Mouse (Mus musculus): ENCODE measurements around the gene Dnajc27. TPM values are rescaled to one million over a fixed set of nuclear protein-coding genes. Genes with fewer than 3 reads are reported as not detected.
A peak's percentile ranks its signal among the peaks of the same experiment; 100 is the strongest.

The Dnajc27 gene
- polyA plus RNA-seq, 1 experiment from 2014 or later, result 6.0 TPM

GRCm38 (mm10) chr12:4117579-4117978, 35.2 kb downstream of the Dnajc27 start:
- Histone ChIP-seq H3K4me1 (ENCODE audit: control insufficient read depth, insufficient read depth, low read length) (no peaks in the 10 kb centered on the region), H3K27me3 (replicated peaks; ENCODE audit: control insufficient read depth, insufficient read depth, low read length) (no peaks in the 10 kb centered on the region), H3K4me3 (ENCODE audit: low read depth, low read length) (no peak overlapping the region), H3K36me3 (ENCODE audit: control insufficient read depth, insufficient read depth, low read length) (peaks cover 9% of the 10 kb centered on the region; the same call in 1 of the 2 replicates), H3K9ac (ENCODE audit: low read depth, low read length) (no peak overlapping the region), H3K27ac (replicated peaks; ENCODE audit: low read depth, low read length) (no peak overlapping the region), H3K4me2 (ENCODE audit: low read depth, low read length) (no peak overlapping the region), H3K9me3 (ENCODE audit: control insufficient read depth, low read length) (no peaks in the 10 kb centered on the region)
- WGBS, result 66% methylated on average over 4 of the region's 4 CpGs
- no peak for ATAC-seq (ENCODE audit: low read depth)
- no peak for DNase-seq (ENCODE audit: low spot score)

GRCm38 (mm10) chr12:4127346-4127745, 45.0 kb downstream of the Dnajc27 start:
- no peak overlapping the region for H3K27ac ChIP-seq (replicated peaks; ENCODE audit: low read depth, low read length)
- WGBS, result 71% methylated on average over 7 of the region's 7 CpGs
- DNase-seq (ENCODE audit: low spot score) (no peak), ATAC-seq (ENCODE audit: low read depth) (no peak)
- no peaks in the 10 kb centered on the region for H3K36me3 ChIP-seq (ENCODE audit: control insufficient read depth, insufficient read depth, low read length)
- no peaks in the 10 kb centered on the region for H3K4me1 ChIP-seq (ENCODE audit: control insufficient read depth, insufficient read depth, low read length)
- H3K9me3 ChIP-seq (ENCODE audit: control insufficient read depth, low read length), result no peaks in the 10 kb centered on the region
- no peaks in the 10 kb centered on the region for H3K27me3 ChIP-seq (replicated peaks; ENCODE audit: control insufficient read depth, insufficient read depth, low read length)
- H3K4me3 ChIP-seq (ENCODE audit: low read depth, low read length), result no peak overlapping the region
- H3K4me2 ChIP-seq (ENCODE audit: low read depth, low read length), result no peak overlapping the region
- no peak overlapping the region for H3K9ac ChIP-seq (ENCODE audit: low read depth, low read length)

- DNase-seq (ENCODE audit: low spot score), result peak; percentile 84
- Histone ChIP-seq H3K9ac (ENCODE audit: low read depth, low read length) (peak within 1 kb of the TSS; percentile 81), H3K4me1 (ENCODE audit: control insufficient read depth, insufficient read depth, low read length) (peaks cover 20% of the 10 kb centered on the region), H3K9me3 (ENCODE audit: control insufficient read depth, low read length) (no peaks in the 10 kb centered on the region), H3K4me3 (ENCODE audit: low read depth, low read length) (peak within 1 kb of the TSS; percentile 63), H3K4me2 (ENCODE audit: low read depth, low read length) (peak within 1 kb of the TSS; percentile 89), H3K36me3 (ENCODE audit: control insufficient read depth, insufficient read depth, low read length) (peaks cover 10% of the 10 kb centered on the region), H3K27me3 (replicated peaks; ENCODE audit: control insufficient read depth, insufficient read depth, low read length) (no peaks in the 10 kb centered on the region), H3K27ac (replicated peaks; ENCODE audit: low read depth, low read length) (peak within 1 kb of the TSS; percentile 69)
- under 1% methylated on average over 9 of the region's 83 CpGs for WGBS
- ATAC-seq (ENCODE audit: low read depth), result peak; percentile 89
Measured at GRCm38 (mm10) chr12:4132941-4133846, 50.8 kb downstream of the Dnajc27 start, which contains the start of gene Adcy3. Adcy3 (plus strand) TSS chr12:4133103.

GRCm38 (mm10) chr12:4133847-4134212, 51.4 kb downstream of the Dnajc27 start:
- Histone ChIP-seq H3K4me1 (ENCODE audit: control insufficient read depth, insufficient read depth, low read length) (peaks cover 20% of the 10 kb centered on the region), H3K27me3 (replicated peaks; ENCODE audit: control insufficient read depth, insufficient read depth, low read length) (no peaks in the 10 kb centered on the region), H3K27ac (replicated peaks; ENCODE audit: low read depth, low read length) (no peak overlapping the region), H3K4me3 (ENCODE audit: low read depth, low read length) (peak overlapping the region; percentile 63), H3K4me2 (ENCODE audit: low read depth, low read length) (peak overlapping the region; percentile 89), H3K9me3 (ENCODE audit: control insufficient read depth, low read length) (no peaks in the 10 kb centered on the region), H3K9ac (ENCODE audit: low read depth, low read length) (peak overlapping the region; percentile 81), H3K36me3 (ENCODE audit: control insufficient read depth, insufficient read depth, low read length) (peaks cover 15% of the 10 kb centered on the region)
- 30% methylated on average over 11 of the region's 11 CpGs for WGBS
- DNase-seq (ENCODE audit: low spot score) (no peak), ATAC-seq (ENCODE audit: low read depth) (no peak; the same call in 1 of the 2 replicates)

GRCm38 (mm10) chr12:4143179-4143578, 60.8 kb downstream of the Dnajc27 start:
- Histone ChIP-seq H3K9ac (ENCODE audit: low read depth, low read length) (no peak overlapping the region), H3K27ac (replicated peaks; ENCODE audit: low read depth, low read length) (no peak overlapping the region), H3K4me1 (ENCODE audit: control insufficient read depth, insufficient read depth, low read length) (no peaks in the 10 kb centered on the region), H3K9me3 (ENCODE audit: control insufficient read depth, low read length) (no peaks in the 10 kb centered on the region), H3K4me2 (ENCODE audit: low read depth, low read length) (no peak overlapping the region), H3K4me3 (ENCODE audit: low read depth, low read length) (no peak overlapping the region), H3K27me3 (replicated peaks; ENCODE audit: control insufficient read depth, insufficient read depth, low read length) (no peaks in the 10 kb centered on the region), H3K36me3 (ENCODE audit: control insufficient read depth, insufficient read depth, low read length) (peaks cover 7% of the 10 kb centered on the region; the same call in 1 of the 2 replicates)
- no peak for ATAC-seq (ENCODE audit: low read depth)
- no peak for DNase-seq (ENCODE audit: low spot score)
- 88% methylated on average over 5 of the region's 5 CpGs for WGBS

GRCm38 (mm10) chr12:4150936-4151335, 68.6 kb downstream of the Dnajc27 start:
- Histone ChIP-seq H3K9me3 (ENCODE audit: control insufficient read depth, low read length) (no peaks in the 10 kb centered on the region), H3K4me1 (ENCODE audit: control insufficient read depth, insufficient read depth, low read length) (no peaks in the 10 kb centered on the region)
- 63% methylated on average over 2 of the region's 2 CpGs for WGBS

GRCm38 (mm10) chr12:4151969-4152368, 69.6 kb downstream of the Dnajc27 start:
- Histone ChIP-seq H3K9ac (ENCODE audit: low read depth, low read length) (no peak overlapping the region), H3K4me3 (ENCODE audit: low read depth, low read length) (no peak overlapping the region), H3K4me1 (ENCODE audit: control insufficient read depth, insufficient read depth, low read length) (no peaks in the 10 kb centered on the region), H3K36me3 (ENCODE audit: control insufficient read depth, insufficient read depth, low read length) (no peaks in the 10 kb centered on the region), H3K27ac (replicated peaks; ENCODE audit: low read depth, low read length) (no peak overlapping the region), H3K9me3 (ENCODE audit: control insufficient read depth, low read length) (no peaks in the 10 kb centered on the region), H3K4me2 (ENCODE audit: low read depth, low read length) (no peak overlapping the region), H3K27me3 (replicated peaks; ENCODE audit: control insufficient read depth, insufficient read depth, low read length) (no peaks in the 10 kb centered on the region)
- no peak for ATAC-seq (ENCODE audit: low read depth)
- DNase-seq (ENCODE audit: low spot score), result no peak
- WGBS, result 80% methylated on average over 3 of the region's 3 CpGs

More at GRCm38 (mm10) chr12:4150936-4151335, 68.6 kb downstream of the Dnajc27 start:
- Histone ChIP-seq H3K4me3 (ENCODE audit: low read depth, low read length) (no peak overlapping the region), H3K9ac (ENCODE audit: low read depth, low read length) (no peak overlapping the region), H3K27me3 (replicated peaks; ENCODE audit: control insufficient read depth, insufficient read depth, low read length) (no peaks in the 10 kb centered on the region), H3K27ac (replicated peaks; ENCODE audit: low read depth, low read length) (no peak overlapping the region), H3K36me3 (ENCODE audit: control insufficient read depth, insufficient read depth, low read length) (no peaks in the 10 kb centered on the region), H3K4me2 (ENCODE audit: low read depth, low read length) (no peak overlapping the region)
- DNase-seq (ENCODE audit: low spot score), result peak; percentile 11
- no peak for ATAC-seq (ENCODE audit: low read depth)

GRCm38 (mm10) chr12:4157466-4157865, 75.1 kb downstream of the Dnajc27 start:
- H3K4me3 ChIP-seq (ENCODE audit: low read depth, low read length), result no peak overlapping the region
- no peaks in the 10 kb centered on the region for H3K36me3 ChIP-seq (ENCODE audit: control insufficient read depth, insufficient read depth, low read length)
- no peaks in the 10 kb centered on the region for H3K4me1 ChIP-seq (ENCODE audit: control insufficient read depth, insufficient read depth, low read length)
- no peaks in the 10 kb centered on the region for H3K9me3 ChIP-seq (ENCODE audit: control insufficient read depth, low read length)
- H3K27ac ChIP-seq (replicated peaks; ENCODE audit: low read depth, low read length), result no peak overlapping the region
- no peak overlapping the region for H3K4me2 ChIP-seq (ENCODE audit: low read depth, low read length)
- no peak for ATAC-seq (ENCODE audit: low read depth)
- DNase-seq (ENCODE audit: low spot score), result no peak
- no peaks in the 10 kb centered on the region for H3K27me3 ChIP-seq (replicated peaks; ENCODE audit: control insufficient read depth, insufficient read depth, low read length)
- H3K9ac ChIP-seq (ENCODE audit: low read depth, low read length), result no peak overlapping the region
- WGBS, result 75% methylated on average over 2 of the region's 2 CpGs
